Mouse (Mus musculus) ES-Bruce4 (cell line): Measurements from ENCODE around the gene Fpgs. TPM values are rescaled to one million over a fixed set of nuclear protein-coding genes. Genes with fewer than 3 reads are reported as not detected.

ENCODE experiments used
- H3K27ac ChIP-seq: 2 replicates; pipeline ENCODE4 v1.5.1; 2012; ENCODE audit warnings: low read length, inconsistent platforms; ENCODE audit not compliant: insufficient read depth
- H3K27me3 ChIP-seq: 2 replicates; pipeline ENCODE4 v1.6.1; 2012; ENCODE audit warnings: mild to moderate bottlenecking, low read length, inconsistent platforms; ENCODE audit not compliant: control insufficient read depth, poor library complexity, insufficient read depth, severe bottlenecking
- H3K36me3 ChIP-seq: 2 replicates; pipeline ENCODE4 v1.6.1; 2012; ENCODE audit warnings: inconsistent platforms, mild to moderate bottlenecking, low read length, moderate library complexity; ENCODE audit not compliant: control insufficient read depth, poor library complexity, insufficient read depth, severe bottlenecking
- H3K4me1 ChIP-seq: one replicate; pipeline ENCODE4 v1.8.1; 2011; ENCODE audit warnings: low read length; ENCODE audit not compliant: control insufficient read depth, insufficient read depth
- H3K4me3 ChIP-seq: 2 replicates; pipeline ENCODE4 v1.5.1; 2011; ENCODE audit warnings: low read depth, mild to moderate bottlenecking, low read length
- H3K9ac ChIP-seq: 2 replicates; pipeline ENCODE4 v1.6.1; 2012; ENCODE audit warnings: low read depth, mild to moderate bottlenecking, inconsistent platforms; ENCODE audit not compliant: poor library complexity, severe bottlenecking
- H3K9me3 ChIP-seq: replicated peaks from 2 replicates; pipeline ENCODE4 v1.6.1; 2012; ENCODE audit warnings: mild to moderate bottlenecking, low read length, inconsistent platforms; ENCODE audit not compliant: control insufficient read depth, poor library complexity, insufficient read depth, severe bottlenecking
- CTCF ChIP-seq: IDR thresholded peaks from one replicate; pipeline ENCODE4 v1.8.1; 2011; ENCODE audit warnings: low read depth, low read length
- EP300 ChIP-seq: IDR thresholded peaks from 2 replicates; pipeline ENCODE4 v1.6.1; 2011; ENCODE audit warnings: low read depth, low read length; ENCODE audit not compliant: insufficient read depth
- POLR2A ChIP-seq: IDR thresholded peaks from one replicate; pipeline ENCODE4 v1.8.1; 2011; ENCODE audit warnings: low read length; ENCODE audit not compliant: insufficient read depth
- polyA plus RNA-seq: library from polyadenylated mRNA; stranded (reverse); fragments of >200 nt; gene quantifications from 2 replicates; pipeline ENCODE4 v1.2.4, GENCODE M21; 2011; ENCODE audit warnings: low read depth; ENCODE audit not compliant: missing spikeins, insufficient read depth, insufficient read length

Fpgs gene
- polyA plus RNA-seq, 1 experiment, result 45.7 TPM

- no peaks in the 10 kb centered on the region for H3K27me3 ChIP-seq
Measured at GRCm38 (mm10) chr2:32712934-32713817, 9.2 kb upstream of the Fpgs start, which contains the start of gene Cdk9. TSS of gene Cdk9 (minus strand) at chr2:32713076.

GRCm38 (mm10) chr2:32712586-32712933 lies 8.6 kb upstream of the Fpgs start:
- Histone ChIP-seq H3K27ac (peak overlapping the region; percentile 38), H3K9ac (peak overlapping the region; percentile 97), H3K27me3 (no peaks in the 10 kb centered on the region), H3K36me3 (peaks cover 31% of the 10 kb centered on the region), H3K4me3 (peak overlapping the region; percentile 97), H3K9me3 (no peaks in the 10 kb centered on the region), H3K4me1 (peaks cover 4% of the 10 kb centered on the region)
- TF ChIP-seq EP300 (no peak), CTCF (no peak), POLR2A (no peak)

More at GRCm38 (mm10) chr2:32712934-32713817, 9.2 kb upstream of the Fpgs start, which contains the start of gene Cdk9:
- peaks cover 4% of the 10 kb centered on the region for H3K4me1 ChIP-seq
- H3K4me3 ChIP-seq, result peak within 1 kb of the TSS; percentile 97
- H3K36me3 ChIP-seq, result peaks cover 25% of the 10 kb centered on the region
- peak within 1 kb of the TSS; percentile 97 for H3K9ac ChIP-seq
- H3K27ac ChIP-seq, result peak within 1 kb of the TSS; percentile 51
- H3K9me3 ChIP-seq, result no peaks in the 10 kb centered on the region
- TF ChIP-seq POLR2A (no peak), CTCF (peak; percentile 90), EP300 (peak; percentile 20; the same call in 1 of the 2 replicates)

- no peaks in the 10 kb centered on the region for H3K9me3 ChIP-seq
- no peaks in the 10 kb centered on the region for H3K27me3 ChIP-seq
- peaks cover 4% of the 10 kb centered on the region for H3K4me1 ChIP-seq
- peak overlapping the region; percentile 38 for H3K27ac ChIP-seq
- H3K4me3 ChIP-seq, result peak overlapping the region; percentile 97
- H3K36me3 ChIP-seq, result peaks cover 35% of the 10 kb centered on the region
- peak overlapping the region; percentile 97 for H3K9ac ChIP-seq
- TF ChIP-seq CTCF (no peak), POLR2A (no peak), EP300 (no peak)
Measured at GRCm38 (mm10) chr2:32712108-32712551, 8.2 kb upstream of the Fpgs start.

GRCm38 (mm10) chr2:32711301-32712056 lies 7.5 kb upstream of the Fpgs start:
- peaks cover 4% of the 10 kb centered on the region for H3K4me1 ChIP-seq
- H3K27me3 ChIP-seq, result no peaks in the 10 kb centered on the region
- TF ChIP-seq CTCF (no peak), POLR2A (no peak), EP300 (no peak)
- H3K36me3 ChIP-seq, result peaks cover 41% of the 10 kb centered on the region
- H3K9ac ChIP-seq, result peak overlapping the region; percentile 97
- no peaks in the 10 kb centered on the region for H3K9me3 ChIP-seq
- H3K27ac ChIP-seq, result peak overlapping the region; percentile 38; the same call in 1 of the 2 replicates
- peak overlapping the region; percentile 97 for H3K4me3 ChIP-seq

- H3K27me3 ChIP-seq, result no peaks in the 10 kb centered on the region
- H3K36me3 ChIP-seq, result peaks cover 50% of the 10 kb centered on the region
- peaks cover 4% of the 10 kb centered on the region for H3K4me1 ChIP-seq
Measured at GRCm38 (mm10) chr2:32710425-32710824, 6.5 kb upstream of the Fpgs start.

More at GRCm38 (mm10) chr2:32710425-32710824, 6.5 kb upstream of the Fpgs start:
- H3K9ac ChIP-seq, result no peak overlapping the region
- H3K27ac ChIP-seq, result no peak overlapping the region
- H3K4me3 ChIP-seq, result no peak overlapping the region
- TF ChIP-seq EP300 (no peak), CTCF (no peak), POLR2A (no peak)
- H3K9me3 ChIP-seq, result no peaks in the 10 kb centered on the region
